Mouse (Mus musculus) liver, postnatal 0 days (tissue): ENCODE data around the gene Zfp592.

Experiments
- CTCF ChIP-seq: sonication (generic); IDR thresholded peaks from 2 replicates; pipeline ENCODE4 v1.5.1; 2016; ENCODE audit warnings: antibody characterized with exemption, low read depth
- EP300 ChIP-seq: IDR thresholded peaks from 2 replicates; pipeline ENCODE4 v1.6.1; 2016; ENCODE audit warnings: antibody characterized with exemption, low read depth, mild to moderate bottlenecking

DNA sequence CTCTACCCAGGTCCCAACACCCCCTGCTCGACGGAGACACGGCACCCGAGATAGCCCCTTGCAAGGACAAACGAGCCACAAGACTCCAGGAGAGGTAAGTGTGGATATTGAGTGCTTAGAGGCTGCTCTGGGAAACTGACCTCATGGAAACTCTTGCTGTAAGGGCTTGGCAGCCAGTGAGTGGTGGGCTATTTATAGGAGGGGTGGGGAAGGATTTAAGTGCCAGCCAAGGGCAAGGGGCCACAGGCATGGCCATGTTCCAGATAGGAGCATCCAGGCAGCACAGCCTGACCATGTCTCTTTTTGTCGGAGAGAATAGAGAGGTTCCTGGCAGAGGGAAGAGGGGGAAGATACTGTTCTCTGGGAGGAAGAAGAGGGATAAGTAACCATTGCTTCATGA is 85.3 kb downstream of the Zfp592 start:
- TF ChIP-seq CTCF, result no peak
- TF ChIP-seq EP300, result no peak
